Mouse (Mus musculus) lung, postnatal 0 days (tissue): ENCODE results near the gene Mast4.

Experiments used
- CTCF ChIP-seq: IDR thresholded peaks from 2 replicates; pipeline ENCODE4 v1.5.1; 2016; ENCODE audit warnings: antibody characterized with exemption, mild to moderate bottlenecking
- EP300 ChIP-seq: IDR thresholded peaks from 2 replicates; pipeline ENCODE4 v1.6.1; 2016; ENCODE audit warnings: antibody characterized with exemption, mild to moderate bottlenecking, control low read depth

- TF ChIP-seq CTCF: no peak
- TF ChIP-seq EP300: no peak
These were observed 456.5 kb downstream of the Mast4 start for GRCm38 (mm10) chr13:102877766-102878325.
